Mouse (Mus musculus): ENCODE results near the gene Samd14.
A peak's percentile ranks its signal among the peaks of the same experiment; 100 is the strongest.

Samd14 gene

GRCm38 (mm10) chr11:95036521-95036920 lies 26.8 kb downstream of the Samd14 start:
- DNase-seq (ENCODE audit: low read depth, low spot score), result no peak

- DNase-seq (ENCODE audit: low read depth, low spot score), result no peak
Observed at GRCm38 (mm10) chr11:95037306-95037705, 27.6 kb downstream of the Samd14 start.

- no peak for DNase-seq (ENCODE audit: low read depth, low spot score)
Observed at GRCm38 (mm10) chr11:95038156-95038817, 28.6 kb downstream of the Samd14 start.

- DNase-seq (ENCODE audit: low read depth, low spot score), result no peak
Observed at GRCm38 (mm10) chr11:95038818-95039655, 29.4 kb downstream of the Samd14 start.

- no peak for DNase-seq (ENCODE audit: low read depth, low spot score)
Observed at GRCm38 (mm10) chr11:95039766-95040165, 30.1 kb downstream of the Samd14 start.

GRCm38 (mm10) chr11:95040491-95041138 lies 30.9 kb downstream of the Samd14 start:
- DNase-seq (ENCODE audit: low read depth, low spot score), result no peak

- DNase-seq (ENCODE audit: low read depth, low spot score), result peak; percentile 98
Observed at GRCm38 (mm10) chr11:95041139-95041609, 31.5 kb downstream of the Samd14 start, which contains the start of gene Pdk2. TSS of gene Pdk2 (minus strand) at chr11:95041354.

- peak; percentile 91 for DNase-seq (ENCODE audit: low read depth, low spot score)
Observed at GRCm38 (mm10) chr11:95042096-95042495, 32.4 kb downstream of the Samd14 start.

- DNase-seq (ENCODE audit: low read depth, low spot score), result no peak
Observed at GRCm38 (mm10) chr11:95043060-95043459, 33.4 kb downstream of the Samd14 start.

GRCm38 (mm10) chr11:95043608-95044007 lies 33.9 kb downstream of the Samd14 start:
- DNase-seq (ENCODE audit: low read depth, low spot score), result no peak

- no peak for DNase-seq (ENCODE audit: low read depth, low spot score)
Observed at GRCm38 (mm10) chr11:95044185-95044870, 34.6 kb downstream of the Samd14 start.

- peak; percentile 84 for DNase-seq (ENCODE audit: low read depth, low spot score)
Observed at GRCm38 (mm10) chr11:95046980-95047680, 37.5 kb downstream of the Samd14 start.

GRCm38 (mm10) chr11:95053062-95053461 lies 43.4 kb downstream of the Samd14 start:
- DNase-seq (ENCODE audit: low read depth, low spot score), result no peak

- DNase-seq (ENCODE audit: low read depth, low spot score), result peak; percentile 73
Observed at GRCm38 (mm10) chr11:95056768-95057501, 47.3 kb downstream of the Samd14 start.

- no peak for DNase-seq (ENCODE audit: low read depth, low spot score)
Observed at GRCm38 (mm10) chr11:95069226-95069957, 59.7 kb downstream of the Samd14 start.

- no peak for DNase-seq (ENCODE audit: low read depth, low spot score)
Observed at GRCm38 (mm10) chr11:95070140-95071107, 60.7 kb downstream of the Samd14 start.

GRCm38 (mm10) chr11:95071266-95071665 lies 61.6 kb downstream of the Samd14 start:
- no peak for DNase-seq (ENCODE audit: low read depth, low spot score)

GRCm38 (mm10) chr11:95072136-95072535 lies 62.5 kb downstream of the Samd14 start:
- DNase-seq (ENCODE audit: low read depth, low spot score), result no peak

Data from ZHBTc4 (cell line).